Mouse (Mus musculus): ENCODE measurements around the gene Umps.

The Umps gene

GRCm38 (mm10) chr16:33966538-33967282 is at the start of gene Umps:
TSS of gene Umps (minus strand) at chr16:33967038.
- peak; percentile 95 for DNase-seq

GRCm38 (mm10) chr16:34011991-34012845 is 45.4 kb upstream of the Umps start:
- no peak for DNase-seq

GRCm38 (mm10) chr16:34009567-34009966 is 42.7 kb upstream of the Umps start:
- no peak for DNase-seq

GRCm38 (mm10) chr16:34005986-34006385 is 39.1 kb upstream of the Umps start:
- no peak for DNase-seq

- no peak for DNase-seq
These were observed 37.3 kb upstream of the Umps start for GRCm38 (mm10) chr16:34004128-34004578.

- DNase-seq = no peak
These were observed 36.8 kb upstream of the Umps start for GRCm38 (mm10) chr16:34003566-34004127.

- DNase-seq = no peak
These were observed 33.9 kb upstream of the Umps start for GRCm38 (mm10) chr16:34000715-34001114.

GRCm38 (mm10) chr16:33999388-33999787 is 32.5 kb upstream of the Umps start:
- peak; percentile 59 for DNase-seq

GRCm38 (mm10) chr16:33998011-33998410 is 31.2 kb upstream of the Umps start:
- no peak for DNase-seq

- DNase-seq = peak; percentile 81
These were observed 29.2 kb upstream of the Umps start for GRCm38 (mm10) chr16:33996030-33996429.

GRCm38 (mm10) chr16:33995496-33995895 is 28.7 kb upstream of the Umps start:
- no peak for DNase-seq

- DNase-seq = no peak
These were observed 27.5 kb upstream of the Umps start for GRCm38 (mm10) chr16:33994321-33994720.

GRCm38 (mm10) chr16:33990712-33991111 is 23.9 kb upstream of the Umps start:
- DNase-seq = no peak

- DNase-seq = no peak
These were observed 22.3 kb upstream of the Umps start for GRCm38 (mm10) chr16:33989106-33989505.

- peak; percentile 78 for DNase-seq
These were observed 21.6 kb upstream of the Umps start for GRCm38 (mm10) chr16:33988358-33989012.

GRCm38 (mm10) chr16:33986993-33987392 is 20.2 kb upstream of the Umps start:
- DNase-seq = no peak

- DNase-seq = no peak
These were observed 18.5 kb upstream of the Umps start for GRCm38 (mm10) chr16:33985372-33985771.

GRCm38 (mm10) chr16:33983712-33984111 is 16.9 kb upstream of the Umps start:
- no peak for DNase-seq

GRCm38 (mm10) chr16:33979855-33980254 is 13.0 kb upstream of the Umps start:
- no peak for DNase-seq

GRCm38 (mm10) chr16:33967283-33967640 is 424 bp upstream of the Umps start:
- peak; percentile 16 for DNase-seq

- peak; percentile 35 for DNase-seq
These were observed 830 bp downstream of the Umps start for GRCm38 (mm10) chr16:33965878-33966537.

- DNase-seq = no peak
These were observed 3.3 kb downstream of the Umps start for GRCm38 (mm10) chr16:33963509-33963908.

- no peak for DNase-seq
These were observed 12.0 kb downstream of the Umps start for GRCm38 (mm10) chr16:33954793-33955192.
